Mouse (Mus musculus) hindbrain, embryonic 15.5 days (tissue): Measurements from ENCODE around the gene Gabbr1. TPM values are rescaled to one million over a fixed set of nuclear protein-coding genes. Genes with fewer than 3 reads are reported as not detected.

ENCODE experiments used
- ATAC-seq: fragments of 200-750 bp; cut with Nextera tagmentation; 2 replicates; pipeline ENCODE4 v1.8.0; 2017; ENCODE audit warnings: low read depth, moderate number of reproducible peaks, moderate TSS enrichment; ENCODE audit not compliant: low FRiP score
- H3K27ac ChIP-seq: fragments of 300-500 bp; sonication (generic); replicated peaks from 2 replicates; pipeline ENCODE4 v1.5.1; 2015; ENCODE audit warnings: mild to moderate bottlenecking, inconsistent platforms
- H3K27me3 ChIP-seq: fragments of 300-500 bp; sonication (generic); 2 replicates; pipeline ENCODE4 v1.6.1; 2015; ENCODE audit warnings: control low read depth, inconsistent platforms
- H3K36me3 ChIP-seq: fragments of 300-500 bp; sonication (generic); 2 replicates; pipeline ENCODE4 v1.6.1; 2015; ENCODE audit warnings: control low read depth, inconsistent platforms
- H3K4me1 ChIP-seq: fragments of 300-500 bp; sonication (generic); replicated peaks from 2 replicates; pipeline ENCODE4 v1.6.1; 2015; ENCODE audit warnings: control low read depth, inconsistent platforms
- H3K4me2 ChIP-seq: fragments of 300-500 bp; sonication (generic); 2 replicates; pipeline ENCODE4 v1.6.1; 2015; ENCODE audit warnings: moderate library complexity, mild to moderate bottlenecking, inconsistent platforms
- H3K4me3 ChIP-seq: fragments of 300-500 bp; sonication (generic); 2 replicates; pipeline ENCODE4 v1.5.1; 2015; ENCODE audit warnings: mild to moderate bottlenecking, inconsistent platforms
- H3K9ac ChIP-seq: fragments of 300-500 bp; sonication (generic); 2 replicates; pipeline ENCODE4 v1.6.1; 2015; ENCODE audit warnings: inconsistent platforms
- H3K9me3 ChIP-seq: fragments of 300-500 bp; sonication (generic); 2 replicates; pipeline ENCODE4 v1.6.1; 2016; ENCODE audit warnings: control low read depth, inconsistent platforms
- WGBS: fragments of 180-500 bp; shearing (Covaris S2); methylation state at CpG from one replicate; pipeline ENCODE4 v1.1.7; 2015; 5-methylcytosine and 5-hydroxymethylcytosine counted together
- polyA plus RNA-seq: library from polyadenylated mRNA; unstranded; fragments of >200 nt; fragmentation: Nextera tagmentation; extraction: Ambion mirVana; gene quantifications from 2 replicates; pipeline ENCODE4 v1.2.1, GENCODE M21; 2015

Gabbr1 gene
- polyA plus RNA-seq = 85.2 and 86.0 TPM in 2 replicates

- H3K36me3 ChIP-seq = no peaks in the 10 kb centered on the region
- H3K4me3 ChIP-seq = peak within 1 kb of the TSS; percentile 88
- H3K9me3 ChIP-seq = no peaks in the 10 kb centered on the region
- peak within 1 kb of the TSS; percentile 100 for H3K9ac ChIP-seq
- peak; percentile 79 for ATAC-seq
- H3K4me2 ChIP-seq = peak within 1 kb of the TSS; percentile 77
- no peaks in the 10 kb centered on the region for H3K27me3 ChIP-seq
- under 1% methylated on average over 43 of the region's 55 CpGs for WGBS
- H3K4me1 ChIP-seq = peaks cover 44% of the 10 kb centered on the region
- peak within 1 kb of the TSS; percentile 95 for H3K27ac ChIP-seq
Measured at GRCm38 (mm10) chr17:37045611-37046311, at the start of gene Gabbr1. Gene Gabbr1, plus strand, starts transcription at chr17:37045966.

GRCm38 (mm10) chr17:36997033-36997735, 48.6 kb upstream of the Gabbr1 start:
- H3K27ac ChIP-seq = no peak overlapping the region
- no peaks in the 10 kb centered on the region for H3K27me3 ChIP-seq
- H3K36me3 ChIP-seq = no peaks in the 10 kb centered on the region
- 29% methylated on average over 7 of the region's 7 CpGs for WGBS
- no peaks in the 10 kb centered on the region for H3K4me1 ChIP-seq
- H3K9ac ChIP-seq = no peak overlapping the region
- no peak overlapping the region for H3K4me2 ChIP-seq
- H3K4me3 ChIP-seq = no peak overlapping the region
- no peaks in the 10 kb centered on the region for H3K9me3 ChIP-seq
- ATAC-seq = no peak

DNA sequence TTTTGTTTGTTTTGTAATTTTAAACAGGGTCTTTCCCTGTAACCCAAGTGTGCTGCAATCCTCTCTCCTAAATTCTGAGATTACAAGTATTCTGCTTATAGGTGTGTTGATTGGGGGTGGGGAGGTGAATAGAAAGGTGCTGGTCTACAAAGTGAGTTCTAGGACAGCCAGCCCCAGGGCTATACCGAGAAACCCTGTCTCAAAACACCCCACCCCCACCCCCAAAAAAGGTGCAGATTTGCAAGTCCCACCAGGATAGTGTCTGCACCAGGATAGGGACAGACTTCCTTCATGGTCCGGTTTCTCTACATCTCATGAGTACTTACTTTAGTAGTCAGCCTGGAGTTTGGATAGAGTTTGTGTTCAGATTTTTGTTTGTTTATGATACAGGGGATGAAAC, 47.3 kb upstream of the Gabbr1 start:
- Histone ChIP-seq H3K4me3 (no peak overlapping the region), H3K27me3 (no peaks in the 10 kb centered on the region), H3K4me1 (no peaks in the 10 kb centered on the region), H3K27ac (no peak overlapping the region), H3K4me2 (no peak overlapping the region), H3K9ac (no peak overlapping the region), H3K9me3 (no peaks in the 10 kb centered on the region), H3K36me3 (no peaks in the 10 kb centered on the region)
- ATAC-seq = no peak
- WGBS = 84% methylated on average over 2 of the region's 2 CpGs

GRCm38 (mm10) chr17:37000863-37001262, 44.9 kb upstream of the Gabbr1 start, which contains the start of gene Zfp57:
Gene Zfp57, plus strand, starts transcription at chr17:37001163.
- 95% methylated on average over 7 of the region's 7 CpGs for WGBS
- Histone ChIP-seq H3K36me3 (peaks cover 2% of the 10 kb centered on the region; the same call in 1 of the 2 replicates), H3K4me1 (peaks cover 18% of the 10 kb centered on the region), H3K9me3 (no peaks in the 10 kb centered on the region), H3K27me3 (no peaks in the 10 kb centered on the region), H3K4me2 (peak within 1 kb of the TSS; percentile 71), H3K4me3 (peak within 1 kb of the TSS; percentile 90), H3K27ac (peak within 1 kb of the TSS; percentile 97; the same call in 1 of the 2 replicates), H3K9ac (no peak within 1 kb of the TSS)
- no peak for ATAC-seq

DNA sequence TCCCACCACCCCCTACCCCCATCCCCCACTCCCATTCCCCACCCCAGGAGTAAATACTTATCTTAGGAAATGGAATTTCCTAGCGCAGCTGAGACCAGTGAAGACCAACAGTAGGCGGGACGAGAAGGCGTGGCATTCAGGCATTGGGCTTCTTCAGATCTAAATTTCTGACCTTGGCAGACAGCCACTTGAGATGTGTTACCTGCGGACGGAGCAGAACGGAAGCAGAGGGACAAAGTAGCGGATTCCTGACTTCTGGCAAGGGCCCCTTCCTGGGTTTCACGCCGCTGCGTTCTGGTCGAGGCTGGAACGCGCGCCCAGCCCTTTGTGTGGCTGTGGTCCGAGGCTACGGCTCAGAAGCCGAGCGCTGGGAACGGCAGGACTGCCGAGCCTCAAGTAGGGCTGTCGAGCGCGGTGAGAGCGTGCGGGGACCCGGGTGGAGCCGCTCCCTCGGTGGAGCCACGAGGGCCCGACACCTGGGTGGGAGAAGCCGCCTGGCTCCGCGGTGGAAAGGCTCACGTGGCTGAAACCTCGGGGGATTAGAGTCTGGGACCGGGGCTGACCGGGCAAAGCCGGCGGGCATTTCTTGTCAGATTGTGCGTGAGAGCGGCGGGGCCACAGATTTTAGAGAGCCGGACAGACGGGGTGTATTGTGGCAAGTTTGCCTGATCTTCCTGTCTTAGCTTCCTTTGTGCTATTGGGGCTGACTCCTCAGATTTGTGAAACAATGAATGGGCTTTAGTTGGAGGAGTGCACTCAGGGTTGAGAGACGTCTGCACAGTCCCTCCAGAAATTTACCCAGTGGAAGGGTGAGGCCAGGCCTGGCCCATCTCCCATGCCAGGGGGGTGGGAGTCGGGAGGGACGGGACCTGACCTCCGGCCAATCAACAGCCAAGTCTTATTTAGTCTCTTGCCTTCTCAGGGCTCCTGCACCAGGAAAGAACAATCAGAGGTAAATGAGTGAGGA, 43.1 kb upstream of the Gabbr1 start:
- Histone ChIP-seq H3K4me1 (peaks cover 23% of the 10 kb centered on the region), H3K9ac (peak overlapping the region; percentile 99), H3K4me3 (peak overlapping the region; percentile 90), H3K36me3 (peaks cover 18% of the 10 kb centered on the region), H3K27me3 (no peaks in the 10 kb centered on the region), H3K27ac (peak overlapping the region; percentile 97), H3K9me3 (no peaks in the 10 kb centered on the region), H3K4me2 (peak overlapping the region; percentile 71)
- peak; percentile 91 for ATAC-seq
- under 1% methylated on average over 49 of the region's 49 CpGs for WGBS

DNA sequence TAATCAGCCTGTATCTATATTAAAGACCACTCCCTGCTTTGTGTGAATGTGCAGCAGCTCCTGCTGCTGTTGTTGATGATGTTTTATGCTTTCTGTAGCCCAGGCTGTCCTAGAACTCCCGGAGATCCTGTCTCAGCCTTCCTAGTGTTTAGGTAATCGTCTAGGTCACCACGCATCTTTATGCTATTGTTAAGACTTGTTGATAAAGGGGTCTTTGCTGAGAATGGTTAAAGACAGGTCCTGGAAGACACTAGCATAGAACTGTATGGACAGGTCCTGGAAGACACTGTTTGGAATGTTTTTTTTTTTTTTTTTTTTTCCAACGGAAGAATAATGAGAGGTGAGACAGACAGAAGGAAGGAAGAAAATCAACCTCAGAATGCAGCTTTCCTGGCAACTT, 42.4 kb upstream of the Gabbr1 start:
- H3K27me3 ChIP-seq = no peaks in the 10 kb centered on the region
- H3K4me1 ChIP-seq = peaks cover 23% of the 10 kb centered on the region
- peak overlapping the region; percentile 71 for H3K4me2 ChIP-seq
- peak overlapping the region; percentile 97 for H3K27ac ChIP-seq
- WGBS = 15% methylated on average over 4 of the region's 4 CpGs
- peak overlapping the region; percentile 99 for H3K9ac ChIP-seq
- no peaks in the 10 kb centered on the region for H3K9me3 ChIP-seq
- peak; percentile 19; the same call in 1 of the 2 replicates for ATAC-seq
- H3K36me3 ChIP-seq = peaks cover 24% of the 10 kb centered on the region
- H3K4me3 ChIP-seq = peak overlapping the region; percentile 90

- Histone ChIP-seq H3K9me3 (no peaks in the 10 kb centered on the region), H3K4me2 (no peak overlapping the region), H3K9ac (no peak overlapping the region), H3K27ac (no peak overlapping the region), H3K4me1 (peaks cover 32% of the 10 kb centered on the region), H3K36me3 (peaks cover 54% of the 10 kb centered on the region), H3K4me3 (no peak overlapping the region), H3K27me3 (no peaks in the 10 kb centered on the region)
- WGBS = 94% methylated on average over 6 of the region's 6 CpGs
- ATAC-seq = no peak
Measured at GRCm38 (mm10) chr17:37008161-37008560, 37.6 kb upstream of the Gabbr1 start.

DNA sequence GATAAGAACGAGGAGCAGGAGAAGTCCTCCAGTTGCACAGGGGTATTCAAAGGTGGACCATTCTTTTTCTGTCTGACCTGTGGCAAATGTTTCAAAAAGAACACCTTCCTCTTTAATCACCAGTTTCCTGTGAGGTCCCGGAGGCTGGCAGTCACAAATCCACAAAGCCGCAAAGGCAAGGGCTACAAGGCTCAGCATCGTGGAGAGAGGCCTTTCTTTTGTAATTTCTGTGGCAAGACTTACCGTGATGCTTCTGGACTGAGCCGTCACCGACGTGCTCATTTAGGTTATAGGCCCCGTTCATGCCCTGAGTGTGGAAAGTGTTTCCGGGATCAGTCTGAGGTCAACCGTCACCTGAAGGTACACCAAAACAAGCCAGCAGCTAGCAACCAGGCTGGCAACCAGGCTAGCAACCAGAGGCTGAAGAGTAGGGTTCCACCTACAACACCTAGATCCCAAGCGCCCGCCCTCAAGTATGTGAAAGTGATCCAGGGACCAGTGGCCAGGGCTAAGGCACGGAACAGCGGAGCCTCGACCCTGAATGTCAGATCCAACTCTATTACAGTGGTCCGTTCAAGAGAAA, 36.2 kb upstream of the Gabbr1 start:
- no peaks in the 10 kb centered on the region for H3K27me3 ChIP-seq
- ATAC-seq = no peak
- H3K4me2 ChIP-seq = no peak overlapping the region
- peaks cover 21% of the 10 kb centered on the region for H3K4me1 ChIP-seq
- no peak overlapping the region for H3K4me3 ChIP-seq
- WGBS = 96% methylated on average over 17 of the region's 17 CpGs
- no peaks in the 10 kb centered on the region for H3K9me3 ChIP-seq
- H3K9ac ChIP-seq = no peak overlapping the region
- peaks cover 54% of the 10 kb centered on the region for H3K36me3 ChIP-seq
- H3K27ac ChIP-seq = no peak overlapping the region

GRCm38 (mm10) chr17:37011719-37012118, 34.0 kb upstream of the Gabbr1 start:
- Histone ChIP-seq H3K9ac (no peak overlapping the region), H3K27me3 (no peaks in the 10 kb centered on the region), H3K4me2 (no peak overlapping the region), H3K9me3 (no peaks in the 10 kb centered on the region), H3K4me1 (peaks cover 9% of the 10 kb centered on the region; the same call in 1 of the 2 replicates), H3K27ac (no peak overlapping the region), H3K4me3 (no peak overlapping the region), H3K36me3 (peaks cover 46% of the 10 kb centered on the region)
- ATAC-seq = no peak
- 85% methylated on average over 3 of the region's 3 CpGs for WGBS

- Histone ChIP-seq H3K9ac (no peak overlapping the region), H3K36me3 (peaks cover 41% of the 10 kb centered on the region), H3K4me1 (peaks cover 9% of the 10 kb centered on the region; the same call in 1 of the 2 replicates), H3K4me3 (no peak overlapping the region), H3K27me3 (no peaks in the 10 kb centered on the region), H3K4me2 (no peak overlapping the region), H3K27ac (no peak overlapping the region), H3K9me3 (no peaks in the 10 kb centered on the region)
- ATAC-seq = no peak
- WGBS = 76% methylated on average over 5 of the region's 5 CpGs
Measured at GRCm38 (mm10) chr17:37012141-37012540, 33.6 kb upstream of the Gabbr1 start.

- H3K9me3 ChIP-seq = no peaks in the 10 kb centered on the region
- H3K4me3 ChIP-seq = no peak overlapping the region
- H3K4me2 ChIP-seq = no peak overlapping the region
- no peak overlapping the region for H3K9ac ChIP-seq
- no peak overlapping the region for H3K27ac ChIP-seq
- 0 out of 2 replicates have a peak, but pooled peaks cover 1% of the 10 kb centered on the region for H3K36me3 ChIP-seq
- H3K4me1 ChIP-seq = peaks cover 7% of the 10 kb centered on the region; the same call in 1 of the 2 replicates
- no peak for ATAC-seq
- no peaks in the 10 kb centered on the region for H3K27me3 ChIP-seq
Measured at GRCm38 (mm10) chr17:37016333-37016732, 29.4 kb upstream of the Gabbr1 start.
